Mouse (Mus musculus): ENCODE data around the gene Zdhhc22. TPM values are rescaled to one million over a fixed set of nuclear protein-coding genes. Genes with fewer than 3 reads are reported as not detected.

Zdhhc22 gene
- total and polyA plus RNA-seq, 3 experiments: not detected

DNA sequence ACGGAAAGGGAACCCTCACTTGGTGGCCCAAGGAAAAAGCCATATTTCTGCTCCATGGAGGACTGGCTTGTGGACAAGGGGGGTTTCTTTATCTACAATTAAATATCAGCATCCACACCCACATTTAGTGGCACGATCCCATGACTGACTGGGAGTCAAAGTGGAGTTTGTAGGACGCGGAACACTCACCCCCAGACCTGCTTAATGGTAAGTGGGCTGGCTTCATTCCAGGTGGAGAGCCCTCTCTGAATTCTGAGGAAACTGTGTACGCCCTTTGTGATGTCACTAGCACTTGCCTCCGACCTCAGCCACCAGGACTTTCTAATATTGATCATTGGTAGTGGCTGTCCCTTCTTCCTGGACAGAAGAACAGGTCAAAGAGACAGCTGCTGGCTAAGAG, 30.8 kb upstream of the Zdhhc22 start, which contains the start of gene Tmem63c:
Tmem63c (plus strand) TSS at position 301 of the 400 bp plus-strand sequence.
- H3K79me2 ChIP-seq (replicated peaks; ENCODE audit: control insufficient read depth, extremely low read depth, insufficient read depth, poor library complexity, severe bottlenecking): no peaks in the 10 kb centered on the region
- TF ChIP-seq ZC3H11A (IDR thresholded peaks at IDR 0.05; ENCODE audit: low read depth, low read length) (no peak), ZMIZ1 (IDR thresholded peaks at IDR 0.05; ENCODE audit: low read depth, low read length) (no peak), MAZ (IDR thresholded peaks at IDR 0.05; ENCODE audit: low read depth, low read length) (no peak), CTCF (conservative IDR thresholded peaks at IDR 0.05 in 1 of 2, IDR thresholded peaks at IDR 0.05 in 1 of 2; ENCODE audit: low read depth in 2 of 2, low read length in 2 of 2) (no peak), RCOR1 (conservative IDR thresholded peaks at IDR 0.05; ENCODE audit: low read depth, low read length) (no peak), TCF12 (IDR thresholded peaks at IDR 0.05; ENCODE audit: low read depth, low read length) (no peak), POLR2A (IDR thresholded peaks at IDR 0.05; ENCODE audit: low read depth, low read length) (no peak), CHD2 (IDR thresholded peaks at IDR 0.05; ENCODE audit: low read length) (no peak), USF2 (conservative IDR thresholded peaks at IDR 0.05; ENCODE audit: low read depth, low read length) (no peak), ETS1 (conservative IDR thresholded peaks at IDR 0.05; ENCODE audit: low read depth, low read length) (no peak), BHLHE40 (IDR thresholded peaks at IDR 0.05; ENCODE audit: low read depth, low read length) (no peak), ELF1 (IDR thresholded peaks at IDR 0.05; ENCODE audit: low read depth, low read length) (no peak)
- no peaks in the 10 kb centered on the region; a peak in 1 of 4 replicates for H3K4me1 ChIP-seq (ENCODE audit: control insufficient read depth in 1 of 2, insufficient read depth in 2 of 2)
- dilution Hi-C loops (cut with MboI; ENCODE audit: extremely low pct_ligation_motif_present, extremely low pct_unique_long_range_greater_than_20kb, low sequenced_read_pairs) (no loop called here), in situ Hi-C loops (cut with MboI; ENCODE audit: low pct_ligation_motif_present, low pct_unique_long_range_greater_than_20kb, low sequenced_read_pairs) (no loop called here)
- H3K9me3 ChIP-seq (replicated peaks; ENCODE audit: low read length): peaks cover 9% of the 10 kb centered on the region
- H3K27ac ChIP-seq (ENCODE audit: insufficient read depth, low read depth): no peak within 1 kb of the TSS
- H3K27me3 ChIP-seq (replicated peaks): peaks cover 77% of the 10 kb centered on the region
- no peak within 1 kb of the TSS for H3K9ac ChIP-seq (ENCODE audit: insufficient read depth, low read depth)
- H3K36me3 ChIP-seq (replicated peaks in 1 of 2; ENCODE audit: control insufficient read depth in 1 of 2, insufficient read depth in 1 of 2, low read length in 1 of 2): no peaks in the 10 kb centered on the region
- DNase-seq (ENCODE audit: extremely low read depth): no peak
- no peak within 1 kb of the TSS for H3K4me2 ChIP-seq (ENCODE audit: insufficient read depth, low read depth, poor library complexity, severe bottlenecking)
- H3K4me3 ChIP-seq (replicated peaks in 1 of 3; ENCODE audit: low read depth in 2 of 3, low read length in 2 of 3, poor library complexity in 1 of 3): no peak within 1 kb of the TSS

DNA sequence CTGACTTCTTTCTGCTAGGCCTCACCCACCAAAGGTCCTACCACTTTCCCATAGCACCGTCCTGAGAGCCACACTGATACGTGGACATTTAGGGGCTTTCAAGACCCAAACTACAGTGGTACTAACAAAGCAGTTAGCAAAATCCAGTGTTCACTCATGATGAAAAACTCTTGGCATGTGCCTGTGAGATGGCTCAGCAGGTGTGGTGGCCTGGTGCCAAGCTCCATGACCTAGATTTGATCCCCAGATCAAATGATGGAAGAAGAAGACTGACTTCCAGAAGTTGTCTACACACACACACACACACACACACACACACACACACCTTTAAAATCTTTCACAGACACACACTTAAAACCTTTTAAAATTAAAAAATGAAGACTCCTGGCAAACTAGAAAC, 28.5 kb upstream of the Zdhhc22 start:
- dilution Hi-C loops (cut with MboI; ENCODE audit: extremely low pct_ligation_motif_present, extremely low pct_unique_long_range_greater_than_20kb, low sequenced_read_pairs) (no loop called here), in situ Hi-C loops (cut with MboI; ENCODE audit: low pct_ligation_motif_present, low pct_unique_long_range_greater_than_20kb, low sequenced_read_pairs) (no loop called here)

More for the DNA sequence above, 28.5 kb upstream of the Zdhhc22 start:
- DNase-seq (ENCODE audit: extremely low read depth): no peak
- Histone ChIP-seq H3K4me2 (ENCODE audit: insufficient read depth, low read depth, poor library complexity, severe bottlenecking) (no peak overlapping the region), H3K9me3 (replicated peaks; ENCODE audit: low read length) (peaks cover 9% of the 10 kb centered on the region), H3K4me3 (replicated peaks in 1 of 3; ENCODE audit: low read depth in 2 of 3, low read length in 2 of 3, poor library complexity in 1 of 3) (no peak overlapping the region), H3K4me1 (ENCODE audit: control insufficient read depth in 1 of 2, insufficient read depth in 2 of 2) (no peaks in the 10 kb centered on the region), H3K9ac (ENCODE audit: insufficient read depth, low read depth) (no peak overlapping the region), H3K36me3 (replicated peaks in 1 of 2; ENCODE audit: control insufficient read depth in 1 of 2, insufficient read depth in 1 of 2, low read length in 1 of 2) (no peaks in the 10 kb centered on the region), H3K27me3 (replicated peaks) (peaks cover 72% of the 10 kb centered on the region), H3K79me2 (replicated peaks; ENCODE audit: control insufficient read depth, extremely low read depth, insufficient read depth, poor library complexity, severe bottlenecking) (no peaks in the 10 kb centered on the region), H3K27ac (ENCODE audit: insufficient read depth, low read depth) (no peak overlapping the region)
- TF ChIP-seq ZMIZ1 (IDR thresholded peaks at IDR 0.05; ENCODE audit: low read depth, low read length) (no peak), CHD2 (IDR thresholded peaks at IDR 0.05; ENCODE audit: low read length) (no peak), E2F4 (IDR thresholded peaks at IDR 0.05; ENCODE audit: insufficient replicate concordance, low read depth, low read length) (no peak), CTCF (conservative IDR thresholded peaks at IDR 0.05 in 1 of 2, IDR thresholded peaks at IDR 0.05 in 1 of 2; ENCODE audit: low read depth in 2 of 2, low read length in 2 of 2) (no peak), MXI1 (IDR thresholded peaks at IDR 0.05; ENCODE audit: low read depth, low read length) (no peak), KAT2A (IDR thresholded peaks at IDR 0.05; ENCODE audit: insufficient replicate concordance, low read length) (no peak), POLR2AphosphoS2 (IDR thresholded peaks at IDR 0.05; ENCODE audit: low read depth, low read length) (no peak), TBP (conservative IDR thresholded peaks at IDR 0.05; ENCODE audit: low read depth, low read length) (no peak), USF1 (IDR thresholded peaks at IDR 0.05; ENCODE audit: low read depth, low read length) (no peak), RCOR1 (conservative IDR thresholded peaks at IDR 0.05; ENCODE audit: low read depth, low read length) (no peak), ELF1 (IDR thresholded peaks at IDR 0.05; ENCODE audit: low read depth, low read length) (no peak), ZC3H11A (IDR thresholded peaks at IDR 0.05; ENCODE audit: low read depth, low read length) (no peak), MAFK (IDR thresholded peaks at IDR 0.05; ENCODE audit: insufficient replicate concordance, low read length) (no peak), SMC3 (IDR thresholded peaks at IDR 0.05; ENCODE audit: low read depth, low read length) (no peak), POLR2A (IDR thresholded peaks at IDR 0.05; ENCODE audit: low read depth, low read length) (no peak), TCF12 (IDR thresholded peaks at IDR 0.05; ENCODE audit: low read depth, low read length) (no peak), MAZ (IDR thresholded peaks at IDR 0.05; ENCODE audit: low read depth, low read length) (no peak)
